Mouse (Mus musculus) lung, adult 10 weeks (tissue): ENCODE measurements around the gene Ufm1. TPM values are rescaled to one million over a fixed set of nuclear protein-coding genes. Genes with fewer than 3 reads are reported as not detected.

Source experiments
- polyA plus RNA-seq: library from polyadenylated mRNA; stranded (reverse); fragments of 350-450 nt; fragmentation: Illumina TruSeq; extraction: RNeasy Lipid Tissue Mini Kit (QIAGEN cat#74804); gene quantifications from one replicate; pipeline ENCODE4 v1.2.3, GENCODE M21; 2014; ENCODE audit warnings: low read depth, low replicate concordance; ENCODE audit not compliant: insufficient read depth

Ufm1 gene
- polyA plus RNA-seq, result 45.6 TPM

DNA sequence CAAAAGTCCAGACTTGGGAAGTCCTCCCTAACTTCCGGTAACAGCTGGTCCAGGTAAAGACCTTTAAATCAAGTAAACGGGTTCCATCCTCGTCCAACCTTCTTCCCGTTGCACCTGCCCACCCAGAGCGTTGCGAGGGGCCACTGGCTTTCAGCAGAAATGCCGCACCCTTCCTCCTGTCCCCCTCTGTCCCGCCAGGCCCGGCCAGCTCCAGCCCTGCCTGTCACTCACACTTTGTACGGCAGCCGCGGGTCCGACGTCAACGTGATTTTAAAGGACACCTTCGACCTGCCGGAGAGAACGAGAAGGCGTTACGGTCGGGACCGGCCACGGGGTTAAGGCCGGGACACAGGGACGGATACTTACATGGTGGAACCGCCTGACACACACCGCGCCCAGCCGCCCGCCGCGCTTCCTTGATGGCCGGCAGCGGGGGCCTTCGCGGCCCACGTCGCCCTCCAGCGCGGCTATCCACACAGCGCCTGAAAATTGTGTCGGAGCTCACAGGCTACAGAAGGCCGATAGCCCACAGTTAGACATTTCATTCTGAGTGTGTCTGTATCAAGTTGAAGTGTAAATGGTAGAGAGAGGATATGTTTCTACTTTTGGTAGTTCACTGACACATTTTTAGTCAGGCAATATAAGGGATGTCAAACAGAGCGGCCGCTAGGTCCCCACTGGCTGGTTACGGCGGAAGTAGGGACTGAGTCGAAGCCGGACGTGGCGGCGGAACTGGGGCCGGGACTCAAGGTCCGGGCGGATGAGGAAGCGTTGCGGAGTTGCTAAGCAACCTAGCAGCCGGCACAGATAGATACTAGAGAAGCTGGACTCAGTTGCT, at the start of gene Ufm1:
TSS of gene Ufm1 (minus strand) at position 448 of the 838 bp plus-strand sequence.

DNA sequence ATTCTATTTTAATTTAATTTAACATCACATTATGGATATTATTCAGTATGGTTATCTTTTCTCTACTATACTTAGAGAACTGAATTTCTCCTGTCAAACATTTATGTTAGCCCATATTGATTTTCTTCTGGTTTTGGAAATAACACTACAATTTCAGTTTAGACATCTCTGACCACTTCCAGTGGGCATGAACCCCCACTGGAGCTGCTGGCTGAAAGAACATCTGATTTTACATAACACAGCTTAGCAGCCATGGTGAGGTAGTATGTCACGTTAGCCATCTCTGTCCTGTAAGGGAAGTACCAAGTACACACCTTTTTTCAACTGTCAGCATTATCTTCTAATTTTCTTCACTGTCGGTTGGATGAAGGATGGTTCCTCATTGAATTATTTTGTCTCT, 18.8 kb downstream of the Ufm1 start, which contains the start of gene Gm10985:
TSS of gene Gm10985 (plus strand) at position 301 of the 400 bp plus-strand sequence.

Other genes starting within 250 kb of the Ufm1 start
- gene Frem2, start 206.5 kb downstream of the Ufm1 start, polyA plus RNA-seq, result 0.09 TPM
- gene Gm10985, start 18.7 kb downstream of the Ufm1 start, polyA plus RNA-seq, result not detected